Mouse (Mus musculus) cerebellum, adult 2 months (tissue): ENCODE data around the gene Cxcl13.

ENCODE experiments used
- CTCF ChIP-seq: fragments of 200-500 bp; IDR thresholded peaks from 2 replicates; pipeline ENCODE4 v1.5.1; 2011; ENCODE audit warnings: low read depth, mild to moderate bottlenecking, control low read depth, low read length, moderate library complexity, borderline replicate concordance; ENCODE audit not compliant: insufficient read depth
- POLR2A ChIP-seq: fragments of 200-500 bp; IDR thresholded peaks from 2 replicates; pipeline ENCODE4 v1.6.1; 2011; ENCODE audit warnings: low read length, control low read depth, borderline replicate concordance; ENCODE audit not compliant: insufficient read depth

DNA sequence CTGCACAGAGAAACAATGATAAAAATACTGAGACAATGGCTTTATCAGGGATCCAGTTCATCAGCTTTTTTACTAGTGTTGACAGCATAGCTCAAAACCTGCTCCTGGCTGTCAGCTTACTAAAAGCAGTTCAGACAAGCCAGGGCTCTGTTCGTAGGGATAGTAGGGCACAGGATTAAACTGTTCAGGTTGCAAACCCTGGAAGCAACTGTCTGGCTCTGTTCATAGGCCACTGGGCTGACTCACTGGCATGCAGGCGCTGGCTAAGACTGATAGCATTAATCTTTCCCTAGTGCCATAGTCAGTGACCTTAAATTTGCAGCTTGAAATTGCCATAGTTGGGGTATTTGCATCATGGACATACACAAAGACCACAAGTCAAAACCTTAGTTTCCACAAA is 10.4 kb upstream of the Cxcl13 start:
- TF ChIP-seq POLR2A (no peak), CTCF (no peak)
